9 mouse cellular contexts compared by ENCODE assay signal in the genomic region with DNA sequence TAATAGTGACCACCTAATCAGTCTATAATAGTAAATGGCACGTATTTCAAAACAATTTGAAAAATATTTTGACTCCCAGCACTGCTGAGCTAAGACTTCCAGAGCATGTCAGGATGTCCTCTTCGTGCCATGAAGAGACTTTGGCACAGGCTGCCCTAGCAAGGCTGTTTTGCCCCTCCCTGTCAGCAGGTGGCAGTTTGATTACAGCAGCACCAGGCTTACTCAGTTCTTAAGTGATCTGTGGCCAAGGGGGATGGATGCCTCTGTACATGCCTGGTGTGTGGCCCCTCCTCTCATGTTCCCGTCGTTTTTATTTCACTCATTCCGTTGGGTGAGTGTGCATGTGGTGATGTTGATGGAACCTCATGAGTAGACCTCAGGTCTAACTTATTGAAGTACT. TPM values are rescaled to one million over a fixed set of nuclear protein-coding genes. Genes with fewer than 3 reads are reported as not detected.
DNase-seq lines count a peak whose midpoint lies in the region; ATAC-seq and TF ChIP-seq lines count a peak whose summit lies in the region.
"Had no signal": no experiment of that assay in that cellular context is flagged by ENCODE, and none has a peak within 500 bp of the region (broad histone marks: within the 10 kb centered on the region; RNA-seq: fewer than 3 reads in every experiment).

No protein-coding gene starts in this region.

- no peak overlapping the region for H3K4me2 ChIP-seq in intestine, postnatal 0 days (replicated peaks; ENCODE audit: low read depth)
- no peak overlapping the region for H3K4me2 ChIP-seq in intestine, embryonic 15.5 days (replicated peaks)

- H3K9ac ChIP-seq in intestine, postnatal 0 days (ENCODE audit: low read depth, low read length) = no peak overlapping the region
- no peak overlapping the region for H3K9ac ChIP-seq in intestine, embryonic 15.5 days

- no peaks in the 10 kb centered on the region for H3K4me1 ChIP-seq in intestine, postnatal 0 days (replicated peaks; ENCODE audit: control insufficient read depth, insufficient read depth, low read length)
- no peaks in the 10 kb centered on the region for H3K4me1 ChIP-seq in intestine, embryonic 15.5 days (replicated peaks)
- peaks cover 7% of the 10 kb centered on the region for H3K4me1 ChIP-seq in spleen, adult 2 months (ENCODE audit: control insufficient read depth, insufficient read depth, insufficient read length)
- H3K4me1 ChIP-seq in hindbrain, embryonic 10.5 days (replicated peaks) = no peaks in the 10 kb centered on the region

- 64% methylated on average over 5 of the region's 5 CpGs for WGBS in intestine, postnatal 0 days
- 62% methylated on average over 5 of the region's 5 CpGs for WGBS in intestine, embryonic 15.5 days
- WGBS in spleen, adult 2 months = 55% methylated on average over 5 of the region's 5 CpGs
- 61% methylated on average over 5 of the region's 5 CpGs for WGBS in hindbrain, embryonic 10.5 days

- TF ChIP-seq POLR2A in spleen, adult 2 months (IDR thresholded peaks at IDR 0.05; ENCODE audit: low read depth, low read length) = no peak

- no peaks in the 10 kb centered on the region for H3K9me3 ChIP-seq in intestine, postnatal 0 days (ENCODE audit: control insufficient read depth)
- H3K9me3 ChIP-seq in intestine, embryonic 15.5 days = no peaks in the 10 kb centered on the region
- H3K9me3 ChIP-seq in hindbrain, embryonic 10.5 days = no peaks in the 10 kb centered on the region

- H3K4me3 ChIP-seq in intestine, postnatal 0 days (ENCODE audit: low read depth, low read length) = no peak overlapping the region
- H3K4me3 ChIP-seq in intestine, embryonic 15.5 days (replicated peaks) = no peak overlapping the region
- no peak overlapping the region for H3K4me3 ChIP-seq in spleen, adult 2 months (ENCODE audit: extremely low read depth, insufficient read depth, insufficient read length)
- no peak overlapping the region for H3K4me3 ChIP-seq in hindbrain, embryonic 10.5 days

- no peak overlapping the region for H3K27ac ChIP-seq in intestine, postnatal 0 days (ENCODE audit: low read depth, low read length)
- no peak overlapping the region for H3K27ac ChIP-seq in intestine, embryonic 15.5 days
- H3K27ac ChIP-seq in spleen, adult 2 months (ENCODE audit: insufficient read depth, low read length) = no peak overlapping the region
- no peak overlapping the region for H3K27ac ChIP-seq in hindbrain, embryonic 10.5 days

- no peaks in the 10 kb centered on the region for H3K36me3 ChIP-seq in intestine, postnatal 0 days (ENCODE audit: control insufficient read depth, insufficient read depth)
- no peaks in the 10 kb centered on the region for H3K36me3 ChIP-seq in intestine, embryonic 15.5 days
- no peaks in the 10 kb centered on the region for H3K36me3 ChIP-seq in spleen, adult 2 months (ENCODE audit: control insufficient read depth, insufficient read depth, low read length)
- no peaks in the 10 kb centered on the region for H3K36me3 ChIP-seq in hindbrain, embryonic 10.5 days

- no peak for ATAC-seq in intestine, postnatal 0 days
- ATAC-seq in intestine, embryonic 15.5 days = no peak
- peak; percentile 91 for ATAC-seq in inflammation-experienced regulatory T-cells, adult 6 months

- 0 out of 2 replicates have a peak, but pooled peaks have one; percentile 25 for TF ChIP-seq CTCF in intestine, postnatal 0 days (IDR thresholded peaks at IDR 0.05; ENCODE audit: low read depth)
- peak; percentile 67; the same call in 1 of the 2 replicates for TF ChIP-seq CTCF in spleen, adult 2 months (IDR thresholded peaks at IDR 0.05; ENCODE audit: extremely low read depth, insufficient read depth, insufficient read length, insufficient replicate concordance)

- DNase-seq in CD8-positive naive resting alpha-beta T cell, adult 2 months (ENCODE audit: low read depth in 2 of 2, low spot score in 2 of 2) = peak; percentile 40 to 71
- peak; percentile 51 to 70 for DNase-seq in spleen, adult 2 months (ENCODE audit: low read depth in 1 of 2, low spot score in 2 of 2)
- DNase-seq in hindbrain, embryonic 10.5 days (ENCODE audit: low spot score) = no peak
- DNase-seq in layer of hippocampus, postnatal 10 days (ENCODE audit: low spot score in 2 of 2) = no peak
- no peak for DNase-seq in layer of hippocampus, adult 9-10 months (ENCODE audit: low spot score)

- no peaks in the 10 kb centered on the region for H3K27me3 ChIP-seq in intestine, postnatal 0 days (replicated peaks; ENCODE audit: control insufficient read depth, insufficient read depth, low read length)
- no peaks in the 10 kb centered on the region for H3K27me3 ChIP-seq in intestine, embryonic 15.5 days (replicated peaks)
- H3K27me3 ChIP-seq in spleen, adult 2 months (ENCODE audit: control insufficient read depth, insufficient read depth, low read length) = no peaks in the 10 kb centered on the region
- no peaks in the 10 kb centered on the region for H3K27me3 ChIP-seq in hindbrain, embryonic 10.5 days (ENCODE audit: insufficient read depth, poor library complexity, severe bottlenecking)

RNA-seq across cellular contexts. Expression of gene Atp6v1g3, which starts 2.3 kb away (rescaled TPM):
- not detected in 2 replicates for polyA plus RNA-seq in intestine, postnatal 0 days (2015; fragmentation: Nextera tagmentation; extraction: Ambion mirVana)
- not detected in 2 replicates for polyA plus RNA-seq in intestine, embryonic 15.5 days (2015; fragmentation: Nextera tagmentation; extraction: Ambion mirVana)
- polyA plus RNA-seq in inflammation-experienced regulatory T-cells, adult 6 months (2017; shearing (Covaris generic)) = 1 to 10 TPM in 1 of 3 experiments, under 1 TPM in 2; 0.50 to 2.9 (median 0.82) TPM
- polyA plus RNA-seq in spleen, adult 2 months (2012; rRNA removed) = not detected in 2 replicates
- polyA plus RNA-seq in hindbrain, embryonic 10.5 days (2016; fragmentation: Nextera tagmentation; extraction: Ambion mirVana) = not detected in 2 replicates
- not detected for total RNA-seq in layer of hippocampus, postnatal 10 days (2021)
- total RNA-seq: left cerebral cortex, postnatal 10 days had no signal

Comparison
In these comparisons a context has a peak if more than half of its experiments do, and no peak if none do; other contexts are left out.
1. DNase-seq: peak in CD8-positive naive resting alpha-beta T cell, adult 2 months (2 of 2) and spleen, adult 2 months (2 of 2); none in hindbrain, embryonic 10.5 days (single experiment), layer of hippocampus, postnatal 10 days (0 of 2) and layer of hippocampus, adult 9-10 months (single experiment).